ENCODE assay signal across 28 mouse cellular contexts in genomic region chr6:100092870-100093269, GRCm38 (mm10).
A peak's percentile ranks its signal among the peaks of the same experiment; 100 is the strongest.
DNase-seq lines count a peak whose midpoint lies in the region; ATAC-seq and TF ChIP-seq lines count a peak whose summit lies in the region.
"Had no signal": no experiment of that assay in that cellular context is flagged by ENCODE, and none has a peak within 500 bp of the region (broad histone marks: within the 10 kb centered on the region; RNA-seq: fewer than 3 reads in every experiment).

No protein-coding gene starts in this region.

- H3K27me3 ChIP-seq in intestine, embryonic 14.5 days (replicated peaks; ENCODE audit: control insufficient read depth, insufficient read depth, low read length): no peaks in the 10 kb centered on the region
- H3K27me3 ChIP-seq in intestine, postnatal 0 days (replicated peaks; ENCODE audit: control insufficient read depth, insufficient read depth, low read length): no peaks in the 10 kb centered on the region
- H3K27me3 ChIP-seq in lung, embryonic 16.5 days (ENCODE audit: control insufficient read depth, insufficient read depth, low read depth, low read length): no peaks in the 10 kb centered on the region
- no peaks in the 10 kb centered on the region for H3K27me3 ChIP-seq in stomach, embryonic 15.5 days (replicated peaks)
- H3K27me3 ChIP-seq: forebrain, embryonic 15.5 days had no signal

- no peak overlapping the region for H3K27ac ChIP-seq in intestine, embryonic 14.5 days (ENCODE audit: low read depth)
- H3K27ac ChIP-seq in intestine, postnatal 0 days (ENCODE audit: low read depth, low read length): no peak overlapping the region
- H3K27ac ChIP-seq in lung, embryonic 16.5 days (ENCODE audit: low read length): no peak overlapping the region
- H3K27ac ChIP-seq in stomach, embryonic 15.5 days: no peak overlapping the region
- H3K27ac ChIP-seq: embryonic facial prominence, embryonic 10.5 days; forebrain, embryonic 15.5 days; hindbrain, embryonic 10.5 days; neural tube, embryonic 13.5 days had no signal

- no peaks in the 10 kb centered on the region for H3K36me3 ChIP-seq in intestine, embryonic 14.5 days (ENCODE audit: control insufficient read depth, insufficient read depth, low read length)
- no peaks in the 10 kb centered on the region for H3K36me3 ChIP-seq in intestine, postnatal 0 days (ENCODE audit: control insufficient read depth, insufficient read depth)
- no peaks in the 10 kb centered on the region for H3K36me3 ChIP-seq in lung, embryonic 16.5 days (ENCODE audit: control insufficient read depth, insufficient read depth, low read length)
- no peaks in the 10 kb centered on the region for H3K36me3 ChIP-seq in stomach, embryonic 15.5 days
- H3K36me3 ChIP-seq: embryonic facial prominence, embryonic 10.5 days; forebrain, embryonic 15.5 days; heart, embryonic 12.5 days; hindbrain, embryonic 10.5 days; neural tube, embryonic 13.5 days had no signal

- no peak overlapping the region for H3K4me2 ChIP-seq in intestine, embryonic 14.5 days (ENCODE audit: low read length)
- no peak overlapping the region for H3K4me2 ChIP-seq in intestine, postnatal 0 days (replicated peaks; ENCODE audit: low read depth)
- no peak overlapping the region for H3K4me2 ChIP-seq in lung, embryonic 16.5 days (ENCODE audit: low read depth, low read length)
- no peak overlapping the region for H3K4me2 ChIP-seq in stomach, embryonic 15.5 days
- H3K4me2 ChIP-seq: forebrain, embryonic 15.5 days; heart, embryonic 12.5 days; neural tube, embryonic 13.5 days had no signal

- WGBS in intestine, embryonic 14.5 days: 24% methylated on average over 8 of the region's 8 CpGs
- WGBS in intestine, postnatal 0 days: 53% methylated on average over 8 of the region's 8 CpGs
- 55% methylated on average over 8 of the region's 8 CpGs for WGBS in lung, embryonic 16.5 days
- 36% methylated on average over 8 of the region's 8 CpGs for WGBS in stomach, embryonic 15.5 days

- H3K4me3 ChIP-seq in intestine, embryonic 14.5 days (ENCODE audit: low read depth, low read length): no peak overlapping the region
- no peak overlapping the region for H3K4me3 ChIP-seq in intestine, postnatal 0 days (ENCODE audit: low read depth, low read length)
- no peak overlapping the region for H3K4me3 ChIP-seq in lung, embryonic 16.5 days (ENCODE audit: low read length)
- H3K4me3 ChIP-seq in stomach, embryonic 15.5 days (replicated peaks): no peak overlapping the region
- H3K4me3 ChIP-seq: embryonic facial prominence, embryonic 10.5 days; forebrain, embryonic 15.5 days; heart, embryonic 12.5 days; hindbrain, embryonic 10.5 days; megakaryocyte, embryonic 14.5 days; neural tube, embryonic 13.5 days had no signal

- DNase-seq in intestine, embryonic 14.5 days (ENCODE audit: low spot score): peak; percentile 58
- DNase-seq in lung, adult 18-20 months: no peak
- DNase-seq in forelimb bud, embryonic 11.5 days (ENCODE audit: low read depth, low spot score): peak; percentile 50
- no peak for DNase-seq in cerebellum, adult 11 months
- DNase-seq: adrenal gland, postnatal 36 days; cerebellum, adult 11-12 months; cerebellum, postnatal 14 days; gastrocnemius, postnatal 25 days; heart, adult 18-20 months; heart, postnatal 10 days; kidney, adult 8-10 months; layer of hippocampus, postnatal 36 days; liver; midbrain, embryonic 14.5 days; right cerebral cortex, adult 18-20 months; right cerebral cortex, postnatal 4 days had no signal

- no peak overlapping the region for H3K9ac ChIP-seq in intestine, embryonic 14.5 days (ENCODE audit: low read length)
- no peak overlapping the region for H3K9ac ChIP-seq in intestine, postnatal 0 days (ENCODE audit: low read depth, low read length)
- no peak overlapping the region for H3K9ac ChIP-seq in lung, embryonic 16.5 days (ENCODE audit: low read length)
- H3K9ac ChIP-seq in stomach, embryonic 15.5 days: no peak overlapping the region
- H3K9ac ChIP-seq: forebrain, embryonic 15.5 days; heart, embryonic 12.5 days; neural tube, embryonic 13.5 days had no signal

- peaks cover 9% of the 10 kb centered on the region for H3K4me1 ChIP-seq in intestine, embryonic 14.5 days (replicated peaks; ENCODE audit: control insufficient read depth, insufficient read depth, low read length)
- no peaks in the 10 kb centered on the region; the same call in 1 of the 2 replicates for H3K4me1 ChIP-seq in intestine, postnatal 0 days (replicated peaks; ENCODE audit: control insufficient read depth, insufficient read depth, low read length)
- H3K4me1 ChIP-seq in lung, embryonic 16.5 days (replicated peaks; ENCODE audit: control insufficient read depth, insufficient read depth, low read length): no peaks in the 10 kb centered on the region
- no peaks in the 10 kb centered on the region for H3K4me1 ChIP-seq in stomach, embryonic 15.5 days
- H3K4me1 ChIP-seq: forebrain, embryonic 15.5 days; megakaryocyte, embryonic 14.5 days had no signal

- TF ChIP-seq CTCF in intestine, postnatal 0 days (IDR thresholded peaks at IDR 0.05; ENCODE audit: low read depth): no peak

- no peaks in the 10 kb centered on the region for H3K9me3 ChIP-seq in intestine, embryonic 14.5 days (ENCODE audit: control insufficient read depth, low read length)
- H3K9me3 ChIP-seq in intestine, postnatal 0 days (ENCODE audit: control insufficient read depth): no peaks in the 10 kb centered on the region
- no peaks in the 10 kb centered on the region for H3K9me3 ChIP-seq in lung, embryonic 16.5 days (ENCODE audit: control insufficient read depth, low read length)
- H3K9me3 ChIP-seq in stomach, embryonic 15.5 days: no peaks in the 10 kb centered on the region
- H3K9me3 ChIP-seq: embryonic facial prominence, embryonic 10.5 days; forebrain, embryonic 15.5 days; heart, embryonic 12.5 days; hindbrain, embryonic 10.5 days; megakaryocyte, embryonic 14.5 days; neural tube, embryonic 13.5 days had no signal

- peak; percentile 45 for ATAC-seq in intestine, embryonic 14.5 days (replicated peaks; ENCODE audit: low FRiP score, low TSS enrichment, low read depth)
- ATAC-seq in intestine, postnatal 0 days: no peak
- peak; percentile 5; the same call in 1 of the 2 replicates for ATAC-seq in lung, embryonic 16.5 days (ENCODE audit: low read depth)
- ATAC-seq in stomach, embryonic 15.5 days (ENCODE audit: insufficient read depth, low FRiP score, low read depth): peak; percentile 12; the same call in 1 of the 2 replicates
- ATAC-seq: CD4-positive, CD25-positive, alpha-beta regulatory T cell, adult 4 months; forebrain, embryonic 15.5 days; hindbrain, embryonic 16.5 days; Patski had no signal

Comparison
In these comparisons a context has a peak if more than half of its experiments do, and no peak if none do; other contexts are left out.
1. DNase-seq: peak in intestine, embryonic 14.5 days (single experiment) and forelimb bud, embryonic 11.5 days (single experiment); none in lung, adult 18-20 months (0 of 2) and cerebellum, adult 11 months (single experiment).